Mouse (Mus musculus) forebrain, embryonic 14.5 days (tissue): ENCODE measurements around the gene Ntm. TPM values are rescaled to one million over a fixed set of nuclear protein-coding genes. Genes with fewer than 3 reads are reported as not detected.
A peak's percentile ranks its signal among the peaks of the same experiment; 100 is the strongest.

Experiments used
- ATAC-seq: fragments of 200-750 bp; cut with Nextera tagmentation; 2 replicates; pipeline ENCODE4 v1.8.0; 2017; ENCODE audit warnings: mild to moderate bottlenecking, moderate library complexity
- DNase-seq: peaks from one replicate; pipeline ENCODE4 v3.0.0-alpha.2; 2015; ENCODE audit warnings: low spot score
- H3K27ac ChIP-seq: fragments of 300-500 bp; sonication (generic); 2 replicates; pipeline ENCODE4 v1.5.1; 2014; ENCODE audit warnings: low read depth, mild to moderate bottlenecking, control low read depth, low read length, moderate library complexity
- H3K27me3 ChIP-seq: fragments of 300-500 bp; sonication (generic); replicated peaks from 2 replicates; pipeline ENCODE4 v1.6.1; 2014; ENCODE audit warnings: low read length, control low read depth, mixed read lengths; ENCODE audit not compliant: control insufficient read depth, insufficient read depth
- H3K36me3 ChIP-seq: fragments of 300-500 bp; sonication (generic); 2 replicates; pipeline ENCODE4 v1.6.1; 2014; ENCODE audit warnings: low read length, control low read depth; ENCODE audit not compliant: control insufficient read depth, insufficient read depth
- H3K4me1 ChIP-seq: fragments of 300-500 bp; sonication (generic); 2 replicates; pipeline ENCODE4 v1.6.1; 2014; ENCODE audit warnings: antibody characterized with exemption, low read length, control low read depth; ENCODE audit not compliant: control insufficient read depth, insufficient read depth
- H3K4me2 ChIP-seq: fragments of 300-500 bp; sonication (generic); 2 replicates; pipeline ENCODE4 v1.6.1; 2014; ENCODE audit warnings: mild to moderate bottlenecking, control low read depth, low read length
- H3K4me3 ChIP-seq: fragments of 300-500 bp; sonication (generic); 2 replicates; pipeline ENCODE4 v1.5.1; 2014; ENCODE audit warnings: low read depth, low read length, control low read depth
- H3K9ac ChIP-seq: fragments of 300-500 bp; sonication (generic); 2 replicates; pipeline ENCODE4 v1.6.1; 2014; ENCODE audit warnings: mild to moderate bottlenecking, low read length, control low read depth, moderate library complexity
- H3K9me3 ChIP-seq: fragments of 300-500 bp; sonication (generic); replicated peaks from 2 replicates; pipeline ENCODE4 v1.6.1; 2016; ENCODE audit warnings: low read length, control low read depth, mixed read lengths; ENCODE audit not compliant: control insufficient read depth
- WGBS: fragments of 180-500 bp; shearing (Covaris S2); extraction: QIAGEN DNeasy Blood & Tissue Kit; methylation state at CpG from one replicate; pipeline ENCODE4 v1.1.7; 2014; 5-methylcytosine and 5-hydroxymethylcytosine counted together
- polyA plus RNA-seq: library from polyadenylated mRNA; unstranded; fragments of >200 nt; fragmentation: Nextera tagmentation; extraction: Ambion mirVana; gene quantifications from 2 replicates; pipeline ENCODE4 v1.2.1, GENCODE M21; 2014

Ntm gene
- polyA plus RNA-seq, 1 experiment from 2014 or later = 72.9 TPM

DNA sequence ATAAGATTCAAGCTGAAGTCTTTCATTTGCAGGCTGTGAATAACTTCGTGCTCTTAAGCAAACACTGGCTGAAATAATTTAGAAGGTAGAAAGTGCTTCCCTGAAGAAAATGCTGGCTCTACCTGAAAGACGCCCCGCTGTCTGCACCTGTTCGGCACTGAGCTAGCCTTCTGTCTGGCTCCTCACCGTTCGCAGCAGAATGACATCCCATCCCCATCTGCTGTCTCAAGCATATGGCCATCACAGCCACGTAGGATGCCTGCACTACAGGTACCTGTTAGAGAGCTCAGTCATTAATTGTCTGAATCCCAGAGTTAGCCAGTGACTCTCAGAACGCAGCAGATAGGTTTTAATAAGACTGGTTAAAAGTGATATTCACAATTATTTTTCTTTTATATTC, 412.4 kb downstream of the Ntm start:
- DNase-seq (no peak), ATAC-seq (no peak)
- Histone ChIP-seq H3K36me3 (no peaks in the 10 kb centered on the region), H3K27me3 (no peaks in the 10 kb centered on the region), H3K4me3 (no peak overlapping the region), H3K4me2 (no peak overlapping the region), H3K27ac (no peak overlapping the region), H3K4me1 (no peaks in the 10 kb centered on the region; the same call in 1 of the 2 replicates), H3K9me3 (no peaks in the 10 kb centered on the region), H3K9ac (no peak overlapping the region)
- WGBS = 82% methylated on average over 8 of the region's 8 CpGs

DNA sequence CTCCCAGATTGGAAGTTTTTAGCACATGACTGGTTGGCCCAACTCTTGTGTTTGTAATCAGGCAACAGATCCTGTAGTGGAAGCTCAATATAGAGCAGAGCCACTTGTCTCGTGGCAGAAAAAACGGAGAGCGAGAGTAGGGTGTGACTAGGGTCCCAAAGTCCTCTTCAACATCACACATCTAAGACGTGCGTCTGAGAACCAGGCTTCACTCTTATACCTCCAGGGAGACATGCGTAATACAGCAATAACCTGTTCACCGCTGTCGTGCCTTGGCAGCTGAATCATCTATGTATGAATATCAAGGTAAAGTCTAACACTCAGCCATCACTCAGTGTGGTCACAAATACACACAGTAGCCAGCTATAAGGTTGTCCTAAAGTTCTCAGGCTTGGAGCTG, 412.8 kb downstream of the Ntm start:
- Histone ChIP-seq H3K4me3 (no peak overlapping the region), H3K9me3 (no peaks in the 10 kb centered on the region), H3K4me1 (no peaks in the 10 kb centered on the region; the same call in 1 of the 2 replicates), H3K27me3 (no peaks in the 10 kb centered on the region), H3K27ac (no peak overlapping the region), H3K9ac (no peak overlapping the region), H3K4me2 (no peak overlapping the region), H3K36me3 (no peaks in the 10 kb centered on the region)
- no peak for DNase-seq
- WGBS = 96% methylated on average over 8 of the region's 8 CpGs
- ATAC-seq = no peak

DNA sequence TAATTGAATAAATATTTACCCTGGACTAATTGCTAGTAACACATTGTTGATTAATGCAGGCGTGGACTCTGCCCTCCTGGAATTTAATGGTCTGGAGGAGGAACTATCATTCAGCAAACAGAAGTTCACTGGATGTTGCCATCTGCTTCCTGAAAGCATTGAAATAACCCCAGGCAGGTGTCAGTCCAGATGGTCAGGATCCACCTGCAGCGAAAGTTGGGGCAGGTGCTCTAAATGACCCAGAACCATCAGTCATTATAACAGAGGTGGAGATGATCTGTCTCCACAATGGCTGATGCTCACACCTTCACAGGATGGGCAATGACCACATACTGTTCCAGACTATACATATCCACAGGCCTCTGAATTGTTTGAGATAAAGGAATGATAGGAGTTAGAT, 426.5 kb downstream of the Ntm start:
- Histone ChIP-seq H3K4me3 (no peak overlapping the region), H3K9me3 (no peaks in the 10 kb centered on the region), H3K4me1 (peaks cover 12% of the 10 kb centered on the region), H3K36me3 (no peaks in the 10 kb centered on the region), H3K4me2 (no peak overlapping the region), H3K27ac (no peak overlapping the region), H3K9ac (no peak overlapping the region), H3K27me3 (no peaks in the 10 kb centered on the region)
- WGBS = 89% methylated on average over 2 of the region's 2 CpGs
- DNase-seq (no peak), ATAC-seq (no peak)

DNA sequence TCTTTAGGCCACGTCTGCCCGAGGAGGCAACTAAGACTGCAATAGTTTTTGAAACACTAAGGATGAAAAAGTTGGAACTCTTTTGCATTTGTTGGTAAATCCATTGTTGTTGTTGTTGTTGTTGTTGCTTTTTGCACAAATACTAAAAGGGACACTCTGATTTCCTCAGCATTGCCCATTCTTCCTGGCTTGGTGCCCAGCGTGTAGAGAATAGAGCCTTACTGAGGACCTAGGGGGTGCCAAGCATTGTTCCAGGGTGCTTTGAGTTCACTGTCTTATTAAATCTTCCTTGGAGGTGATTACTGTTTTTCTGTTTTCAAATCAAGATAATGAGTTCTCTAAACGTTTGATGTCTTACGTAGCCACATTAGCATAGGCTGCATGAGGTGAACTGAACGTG, 428.2 kb downstream of the Ntm start:
- Histone ChIP-seq H3K9me3 (no peaks in the 10 kb centered on the region), H3K9ac (no peak overlapping the region), H3K4me3 (no peak overlapping the region), H3K4me2 (no peak overlapping the region), H3K27ac (no peak overlapping the region), H3K4me1 (peaks cover 12% of the 10 kb centered on the region), H3K27me3 (no peaks in the 10 kb centered on the region), H3K36me3 (no peaks in the 10 kb centered on the region)
- 19% methylated on average over 6 of the region's 6 CpGs for WGBS
- ATAC-seq = no peak
- no peak for DNase-seq

DNA sequence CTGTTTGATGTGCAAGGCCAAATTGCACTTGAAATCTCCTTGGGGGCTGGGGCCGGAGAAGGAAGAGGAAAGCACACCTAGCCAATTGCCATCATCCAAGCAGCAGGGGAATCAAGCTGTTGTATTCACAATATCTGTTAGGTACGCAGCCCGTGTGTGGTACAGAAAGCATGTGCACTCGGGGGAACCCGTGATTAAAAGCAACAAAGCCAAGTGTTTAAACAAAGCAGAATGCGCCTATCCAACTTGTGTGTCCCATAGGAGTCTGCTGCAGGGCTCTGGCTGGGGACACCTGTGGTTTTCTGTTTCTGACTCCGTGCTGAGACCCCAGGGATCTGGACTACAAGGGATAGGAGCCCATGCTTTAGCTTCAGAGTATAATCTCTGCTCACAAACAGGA, 428.6 kb downstream of the Ntm start:
- no peak overlapping the region for H3K4me2 ChIP-seq
- H3K27ac ChIP-seq = no peak overlapping the region
- no peaks in the 10 kb centered on the region for H3K27me3 ChIP-seq
- no peak overlapping the region for H3K4me3 ChIP-seq
- H3K9me3 ChIP-seq = no peaks in the 10 kb centered on the region
- no peak overlapping the region for H3K9ac ChIP-seq
- peak; percentile 38 for DNase-seq
- 22% methylated on average over 7 of the region's 7 CpGs for WGBS
- H3K36me3 ChIP-seq = no peaks in the 10 kb centered on the region
- peaks cover 12% of the 10 kb centered on the region for H3K4me1 ChIP-seq
- no peak for ATAC-seq

DNA sequence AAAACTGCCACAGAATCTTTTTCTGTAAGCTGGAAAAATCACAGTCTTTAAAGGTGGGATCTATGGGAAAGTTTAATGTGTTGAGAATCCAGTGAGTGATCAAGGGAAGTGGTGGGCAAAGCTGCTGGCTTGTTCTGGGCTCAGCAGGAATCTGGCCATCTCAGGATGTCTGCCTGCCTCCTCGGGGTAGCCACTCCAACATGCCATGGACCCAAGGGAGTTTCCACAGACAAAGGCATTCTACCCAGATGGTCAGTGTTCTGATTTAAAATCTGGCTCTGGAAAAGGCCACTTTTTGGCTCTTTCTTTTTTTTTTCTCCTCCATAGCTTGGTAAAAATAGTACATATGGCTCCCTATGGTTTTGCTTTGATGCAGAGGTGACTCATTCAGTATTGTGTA, 429.4 kb downstream of the Ntm start:
- ATAC-seq = no peak
- WGBS = 36% methylated on average over 1 of the region's 1 CpGs
- Histone ChIP-seq H3K4me1 (peaks cover 12% of the 10 kb centered on the region), H3K4me3 (no peak overlapping the region), H3K4me2 (no peak overlapping the region), H3K27me3 (no peaks in the 10 kb centered on the region), H3K36me3 (no peaks in the 10 kb centered on the region), H3K27ac (no peak overlapping the region), H3K9ac (no peak overlapping the region), H3K9me3 (no peaks in the 10 kb centered on the region)
- no peak for DNase-seq

DNA sequence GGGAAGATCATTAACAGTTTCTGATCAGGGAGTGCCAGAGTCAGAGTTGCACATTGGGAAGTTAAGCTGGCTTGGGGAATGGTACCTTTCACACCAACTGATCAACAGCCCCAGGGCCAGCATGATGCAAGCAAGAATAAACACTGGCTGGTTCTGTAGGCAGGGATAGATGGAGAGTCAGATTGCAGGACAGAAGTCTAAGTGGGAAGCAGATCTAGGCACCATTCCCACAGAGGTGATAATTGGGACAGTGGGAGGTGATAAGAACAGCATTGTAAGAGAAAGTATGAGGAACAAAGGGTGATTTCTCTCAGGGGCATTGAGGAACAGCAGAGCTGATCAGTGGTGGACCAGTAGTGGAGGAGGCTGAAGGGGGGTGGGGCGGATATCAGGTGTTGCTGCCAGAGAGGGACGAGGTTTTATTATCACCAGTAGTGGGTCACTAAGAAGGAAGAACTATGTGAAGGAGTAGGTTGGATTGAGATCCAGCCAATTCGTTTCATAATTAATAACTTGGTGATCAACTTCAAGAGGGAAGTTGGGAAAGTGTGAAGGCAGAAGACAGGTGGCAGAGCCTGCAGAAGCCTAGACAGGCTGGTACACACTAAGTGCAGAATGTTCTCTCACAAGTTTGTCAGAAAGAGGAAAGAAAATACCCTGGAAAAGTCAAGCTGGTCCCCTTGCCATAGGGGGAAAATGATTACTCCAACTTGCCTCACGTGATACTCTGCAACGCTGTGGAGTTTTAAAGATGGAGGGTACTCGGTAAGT, 431.6 kb downstream of the Ntm start:
- no peak overlapping the region for H3K27ac ChIP-seq

DNA sequence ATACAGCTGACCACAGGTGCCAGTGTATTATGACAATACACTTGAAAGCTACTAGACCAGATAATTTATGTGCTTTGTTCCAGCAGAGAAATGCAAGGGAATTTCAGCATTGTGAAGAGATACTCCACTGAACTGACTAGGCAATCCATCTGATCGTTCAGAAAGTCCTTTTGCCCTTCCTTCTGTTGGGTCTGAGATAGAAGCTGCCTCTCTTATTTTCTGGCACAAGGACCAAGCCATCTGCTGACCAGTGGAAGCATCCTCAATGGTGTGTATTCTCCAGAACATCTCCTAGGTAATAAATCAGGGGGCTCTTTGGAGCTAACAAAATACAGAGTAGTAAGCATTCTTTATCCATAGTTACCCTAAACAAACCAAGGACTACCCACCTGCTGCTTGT, 438.8 kb downstream of the Ntm start:
- Histone ChIP-seq H3K4me3 (no peak overlapping the region), H3K27ac (no peak overlapping the region)
- 79% methylated on average over 1 of the region's 1 CpGs for WGBS

More for the DNA sequence above, 431.6 kb downstream of the Ntm start:
- H3K4me3 ChIP-seq = no peak overlapping the region
- no peaks in the 10 kb centered on the region for H3K9me3 ChIP-seq
- no peak overlapping the region for H3K9ac ChIP-seq
- no peak for DNase-seq
- no peak for ATAC-seq
- no peaks in the 10 kb centered on the region for H3K27me3 ChIP-seq
- no peaks in the 10 kb centered on the region for H3K36me3 ChIP-seq
- WGBS = 87% methylated on average over 6 of the region's 6 CpGs
- H3K4me2 ChIP-seq = no peak overlapping the region
- peaks cover 12% of the 10 kb centered on the region for H3K4me1 ChIP-seq

DNA sequence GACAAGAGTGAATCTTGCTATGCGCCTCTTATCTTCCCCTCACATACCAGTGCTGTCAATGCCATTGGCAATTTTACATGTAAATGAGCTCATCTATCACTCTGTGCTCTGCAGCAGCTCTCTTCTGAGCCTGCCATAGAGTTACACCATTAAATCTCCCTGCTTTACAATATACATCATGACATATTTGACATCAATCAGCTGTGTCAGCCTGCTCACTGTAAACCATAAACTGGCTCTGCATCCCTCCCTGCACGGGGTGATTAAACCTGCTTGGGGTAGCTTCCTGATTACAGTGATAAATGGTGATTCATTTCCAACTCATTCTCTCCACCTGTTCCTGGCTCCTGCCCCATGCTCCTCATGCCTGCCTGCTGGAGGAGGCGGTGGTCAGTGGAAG, 439.7 kb downstream of the Ntm start:
- Histone ChIP-seq H3K36me3 (no peaks in the 10 kb centered on the region), H3K27ac (no peak overlapping the region), H3K27me3 (no peaks in the 10 kb centered on the region), H3K4me2 (no peak overlapping the region), H3K9ac (no peak overlapping the region), H3K9me3 (no peaks in the 10 kb centered on the region), H3K4me1 (no peaks in the 10 kb centered on the region; the same call in 1 of the 2 replicates), H3K4me3 (no peak overlapping the region)
- ATAC-seq (no peak), DNase-seq (peak; percentile 42)
- WGBS = 75% methylated on average over 3 of the region's 3 CpGs

More for the DNA sequence above, 438.8 kb downstream of the Ntm start:
- ATAC-seq (no peak), DNase-seq (no peak)
- H3K4me1 ChIP-seq = no peaks in the 10 kb centered on the region; the same call in 1 of the 2 replicates
- H3K27me3 ChIP-seq = no peaks in the 10 kb centered on the region
- H3K9me3 ChIP-seq = no peaks in the 10 kb centered on the region
- no peak overlapping the region for H3K4me2 ChIP-seq
- H3K9ac ChIP-seq = no peak overlapping the region
- H3K36me3 ChIP-seq = no peaks in the 10 kb centered on the region
